Mouse (Mus musculus) CH12.LX (cell line): ENCODE data around the gene Etv2. TPM values are rescaled to one million over a fixed set of nuclear protein-coding genes. Genes with fewer than 3 reads are reported as not detected.

Experiments
- DNase-seq: peaks from one replicate; pipeline ENCODE4 v3.0.0-alpha.2; 2013; ENCODE audit errors: extremely low read depth
- H3K27ac ChIP-seq: 2 replicates; pipeline ENCODE4 v1.5.1; 2012; ENCODE audit warnings: low read depth, mild to moderate bottlenecking, control low read depth, moderate library complexity; ENCODE audit not compliant: insufficient read depth
- H3K27me3 ChIP-seq: replicated peaks from 2 replicates; pipeline ENCODE3; 2012; ENCODE audit warnings: inconsistent platforms
- H3K36me3 ChIP-seq, 2 experiments: replicated peaks in 1 of 2; 2 replicates each; pipeline versions ENCODE3 to v1.6.1; 2012; ENCODE audit warnings: inconsistent platforms in 1 of 2, low read length in 1 of 2, mild to moderate bottlenecking in 1 of 2, mixed read lengths in 1 of 2, moderate library complexity in 1 of 2; ENCODE audit not compliant: control insufficient read depth in 1 of 2, insufficient read depth in 1 of 2
- H3K4me1 ChIP-seq, 2 experiments: 2 replicates each; pipeline ENCODE4 v1.6.1; 2012; ENCODE audit warnings: inconsistent platforms in 1 of 2, moderate library complexity in 1 of 2; ENCODE audit not compliant: insufficient read depth in 2 of 2, control insufficient read depth in 1 of 2
- H3K4me2 ChIP-seq: 2 replicates; pipeline ENCODE4 v1.6.1; 2012; ENCODE audit warnings: low read depth, mild to moderate bottlenecking, control low read depth; ENCODE audit not compliant: poor library complexity, insufficient read depth, severe bottlenecking
- H3K4me3 ChIP-seq, 3 experiments: fragments of 150-350 bp in 1 of 3; sonication (generic) in 1 of 3; replicated peaks in 1 of 3; 2 replicates each; pipeline versions ENCODE3 to v1.5.1; 2011 to 2012; ENCODE audit warnings: low read depth in 2 of 3, low read length in 2 of 3, mild to moderate bottlenecking in 2 of 3, moderate library complexity in 2 of 3, control low read depth in 1 of 3, improper control_type of control experiment in 1 of 3, inconsistent platforms in 1 of 3, mixed read lengths in 1 of 3; ENCODE audit not compliant: poor library complexity in 1 of 3
- H3K79me2 ChIP-seq: replicated peaks from 2 replicates; pipeline ENCODE4 v1.6.1; 2012; ENCODE audit warnings: mild to moderate bottlenecking, moderate library complexity; ENCODE audit not compliant: control insufficient read depth, poor library complexity, insufficient read depth, severe bottlenecking; ENCODE audit errors: extremely low read depth
- H3K9ac ChIP-seq: 2 replicates; pipeline ENCODE4 v1.6.1; 2012; ENCODE audit warnings: low read depth, mild to moderate bottlenecking, control low read depth, moderate library complexity; ENCODE audit not compliant: insufficient read depth
- H3K9me3 ChIP-seq: replicated peaks from 2 replicates; pipeline ENCODE3; 2012; ENCODE audit warnings: low read length, inconsistent platforms, mixed read lengths
- CTCF ChIP-seq, 2 experiments: IDR thresholded peaks in 1 of 2; conservative IDR thresholded peaks in 1 of 2; 2 replicates each; pipeline ENCODE4 v1.5.1; 2011 to 2012; ENCODE audit warnings: low read depth in 2 of 2, low read length in 2 of 2, improper control_type of control experiment in 1 of 2, inconsistent platforms in 1 of 2, mild to moderate bottlenecking in 1 of 2, moderate library complexity in 1 of 2
- E2F4 ChIP-seq: IDR thresholded peaks from 2 replicates; pipeline ENCODE4 v1.6.1; 2011; ENCODE audit warnings: low read depth, low read length, improper control_type of control experiment; ENCODE audit not compliant: insufficient replicate concordance
- GABPA ChIP-seq: IDR thresholded peaks from 2 replicates; pipeline ENCODE4 v1.6.1; 2012; ENCODE audit warnings: low read depth, low read length, improper control_type of control experiment, inconsistent platforms; ENCODE audit not compliant: insufficient replicate concordance
- KAT2A ChIP-seq: IDR thresholded peaks from 2 replicates; pipeline ENCODE4 v1.6.1; 2012; ENCODE audit warnings: low read length, improper control_type of control experiment, inconsistent platforms; ENCODE audit not compliant: insufficient replicate concordance
- MAFK ChIP-seq: IDR thresholded peaks from 2 replicates; pipeline ENCODE4 v1.6.1; 2011; ENCODE audit warnings: low read length, improper control_type of control experiment; ENCODE audit not compliant: insufficient replicate concordance
- MEF2A ChIP-seq: IDR thresholded peaks from 2 replicates; pipeline ENCODE4 v1.6.1; 2014; ENCODE audit warnings: low read depth, mild to moderate bottlenecking, inconsistent platforms, low read length, improper control_type of control experiment, borderline replicate concordance
- MXI1 ChIP-seq: IDR thresholded peaks from 2 replicates; pipeline ENCODE4 v1.6.1; 2011; ENCODE audit warnings: mild to moderate bottlenecking, low read depth, low read length, improper control_type of control experiment
- NRF1 ChIP-seq: IDR thresholded peaks from 2 replicates; pipeline ENCODE4 v1.6.1; 2014; ENCODE audit warnings: low read depth, mild to moderate bottlenecking, inconsistent platforms, low read length, improper control_type of control experiment, moderate library complexity
- RAD21 ChIP-seq: IDR thresholded peaks from 2 replicates; pipeline ENCODE4 v1.6.1; 2011; ENCODE audit warnings: low read depth, mild to moderate bottlenecking, low read length, improper control_type of control experiment, moderate library complexity
- SMC3 ChIP-seq: IDR thresholded peaks from 2 replicates; pipeline ENCODE4 v1.6.1; 2011; ENCODE audit warnings: low read depth, low read length, improper control_type of control experiment
- TBP ChIP-seq: conservative IDR thresholded peaks from 2 replicates; pipeline ENCODE4 v1.6.1; 2011; ENCODE audit warnings: low read depth, low read length, improper control_type of control experiment
- UBTF ChIP-seq: IDR thresholded peaks from 2 replicates; pipeline ENCODE4 v1.6.1; 2012; ENCODE audit warnings: low read depth, mild to moderate bottlenecking, inconsistent platforms, low read length, improper control_type of control experiment, moderate library complexity
- USF1 ChIP-seq: IDR thresholded peaks from 2 replicates; pipeline ENCODE4 v1.6.1; 2014; ENCODE audit warnings: low read depth, mild to moderate bottlenecking, inconsistent platforms, low read length, improper control_type of control experiment
- ZC3H11A ChIP-seq: IDR thresholded peaks from 2 replicates; pipeline ENCODE4 v1.6.1; 2012; ENCODE audit warnings: low read depth, mild to moderate bottlenecking, inconsistent platforms, low read length, improper control_type of control experiment
- ZKSCAN1 ChIP-seq: IDR thresholded peaks from 2 replicates; pipeline ENCODE4 v1.6.1; 2012; ENCODE audit warnings: low read depth, inconsistent platforms, low read length, improper control_type of control experiment, borderline replicate concordance
- dilution Hi-C: fragments of 300-500 bp; cut with MboI; formaldehyde crosslinking; loops from 2 replicates; pipeline ENCODE4 v1.14.3; 2020; ENCODE audit warnings: low sequenced_read_pairs; ENCODE audit not compliant: extremely low pct_unique_long_range_greater_than_20kb, extremely low pct_ligation_motif_present
- in situ Hi-C: fragments of 300-500 bp; cut with MboI; formaldehyde crosslinking; loops from 3 replicates; pipeline ENCODE4 v1.14.3; 2019; ENCODE audit warnings: low sequenced_read_pairs, low pct_ligation_motif_present, low pct_unique_long_range_greater_than_20kb, mixed read lengths
- polyA plus RNA-seq: library from polyadenylated mRNA; unstranded; fragments of >175 nt; gene quantifications from 2 replicates; pipeline ENCODE4 v1.2.1, GENCODE M21; 2012; ENCODE audit warnings: low read depth; ENCODE audit not compliant: insufficient read length
- total RNA-seq, 2 experiments: library from RNA; depleted of rRNA; stranded (reverse); fragments of 300-350 nt in 1 of 2; fragments of >200 nt in 1 of 2; gene quantifications; 2 replicates each; pipeline ENCODE4 v1.2.3; 2012 to 2014

Gene Etv2
- total and polyA plus RNA-seq, 3 experiments = not detected

DNA sequence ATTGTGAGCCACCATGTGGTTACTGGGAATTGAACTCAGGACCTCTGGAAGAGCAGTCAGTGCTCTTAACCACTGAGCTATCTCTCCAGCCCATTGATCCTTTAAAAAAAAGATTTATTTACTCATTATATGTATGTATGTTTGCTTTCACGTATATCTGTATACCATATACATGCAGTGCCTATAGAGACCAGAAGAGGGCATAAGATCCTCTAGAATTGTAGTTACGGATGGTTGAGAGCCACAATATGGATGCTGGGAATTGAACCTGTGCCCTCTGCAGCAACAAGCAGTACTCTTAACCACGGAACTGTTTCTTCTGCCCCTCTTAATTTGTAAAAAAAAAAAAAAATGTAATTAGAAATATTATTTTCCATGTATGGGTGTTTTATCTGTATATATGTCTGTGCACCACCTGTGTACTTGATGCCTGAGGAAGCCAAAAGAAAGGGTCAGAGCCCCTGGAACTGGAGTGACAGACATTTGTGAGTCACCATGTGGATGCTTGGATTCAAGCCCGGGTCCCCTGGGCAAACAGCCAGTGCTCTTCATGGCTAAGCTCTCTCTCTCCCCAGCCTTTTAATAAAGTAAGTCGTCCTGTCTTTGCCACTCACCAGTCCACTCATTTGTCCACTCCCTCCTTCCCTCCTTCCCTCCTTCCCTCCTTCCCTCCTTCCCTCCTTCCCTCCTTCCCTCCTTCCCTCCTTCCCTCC is 42.8 kb upstream of the Etv2 start:
- Histone ChIP-seq H3K4me1 (peaks cover 0 to 4% of the 10 kb centered on the region in 2 experiments; a peak in 1 of 4 replicates), H3K27ac (no peak overlapping the region), H3K79me2 (no peaks in the 10 kb centered on the region)
- DNase-seq = no peak
- in situ Hi-C loops (loop anchor here (5.0 kb wide), 1 partner anchor 34 kb away; the partner anchor contains the start of gene Atp4a), dilution Hi-C loops (no loop called here)
- no peak for TF ChIP-seq NRF1
- TF ChIP-seq RAD21 = peak; percentile 9; the same call in 1 of the 2 replicates
- TF ChIP-seq E2F4 = no peak
- TF ChIP-seq SMC3 = peak; percentile 13; the same call in 1 of the 2 replicates
- TF ChIP-seq CTCF (conservative IDR thresholded peaks at IDR 0.05 in 1 of 2, IDR thresholded peaks at IDR 0.05 in 1 of 2; ENCODE audit: low read depth in 2 of 2, low read length in 2 of 2) = peak in 1 of 2 experiments; percentile 24; a peak in 1 of 4 replicates
- TF ChIP-seq, all 38 proteins: peak for 3
- H3K36me3 ChIP-seq = no peaks in the 10 kb centered on the region
- no peak overlapping the region for H3K4me3 ChIP-seq
- no peak overlapping the region for H3K9ac ChIP-seq
- H3K9me3 ChIP-seq = peaks cover 7% of the 10 kb centered on the region
- peaks cover 7% of the 10 kb centered on the region for H3K27me3 ChIP-seq
- H3K4me2 ChIP-seq = no peak overlapping the region

DNA sequence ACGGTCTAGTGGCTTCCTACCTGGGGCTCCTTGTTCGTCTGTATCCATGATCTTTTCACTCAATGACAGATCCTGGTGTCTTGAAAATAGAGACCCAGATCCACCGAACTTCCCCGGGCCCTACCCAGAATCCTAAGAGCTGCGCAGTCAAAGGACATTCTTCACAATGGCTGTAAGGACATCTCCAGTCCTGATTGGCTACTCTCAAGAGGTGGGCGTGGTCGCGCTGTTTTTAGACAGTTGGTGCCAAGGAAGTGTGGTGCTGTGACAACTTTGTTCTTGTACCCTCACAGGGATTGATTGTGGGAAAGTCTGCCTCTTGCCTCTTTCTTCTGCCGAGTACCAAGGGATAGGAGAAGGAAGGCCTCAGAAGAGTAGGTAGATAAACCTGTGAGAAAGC is 35.8 kb upstream of the Etv2 start, which contains the start of gene Pmis2:
Gene Pmis2 (minus strand): TSS at position 126 of the 400 bp plus-strand sequence.
- dilution Hi-C loops = no loop called here
- DNase-seq = no peak
- no peak for TF ChIP-seq MAFK
- no peak for TF ChIP-seq MEF2A
- no peak for TF ChIP-seq ZKSCAN1
- TF ChIP-seq UBTF = no peak
- TF ChIP-seq TBP = no peak
- TF ChIP-seq ZC3H11A = no peak
- no peak for TF ChIP-seq GABPA
- no peak for TF ChIP-seq E2F4
- no peak for TF ChIP-seq KAT2A
- TF ChIP-seq MXI1 = no peak
- no peak for TF ChIP-seq USF1

More for the DNA sequence above, 35.8 kb upstream of the Etv2 start, which contains the start of gene Pmis2:
- Histone ChIP-seq H3K36me3 (no peaks in the 10 kb centered on the region), H3K4me1 (no peaks in the 10 kb centered on the region), H3K27ac (no peak within 1 kb of the TSS), H3K9ac (no peak within 1 kb of the TSS), H3K27me3 (peaks cover 4% of the 10 kb centered on the region), H3K4me3 (no peak within 1 kb of the TSS), H3K4me2 (no peak within 1 kb of the TSS), H3K9me3 (no peaks in the 10 kb centered on the region), H3K79me2 (no peaks in the 10 kb centered on the region)
- in situ Hi-C loops = no loop called here
